Mouse (Mus musculus) left cerebral cortex, adult 2 months (tissue): ENCODE data around the gene Abcc9. TPM values are rescaled to one million over a fixed set of nuclear protein-coding genes. Genes with fewer than 3 reads are reported as not detected.
"Not testable (repeated sequence)": the region's sequence is repeated elsewhere in the genome, so short reads cannot be mapped to it uniquely, and the experiment has no call there.

Experiments
- DNase-seq, 2 experiments: peaks; one replicate each; pipeline ENCODE4 v3.0.0; 2021 to 2022; ENCODE audit warnings: low spot score in 2 of 2, mixed read lengths in 1 of 2; ENCODE audit errors: extremely low spot score in 1 of 2
- H3K27ac ChIP-seq: fragments of 200-600 bp; 2 replicates; pipeline ENCODE4 v1.8.1; 2022
- H3K4me3 ChIP-seq: fragments of 200-600 bp; 2 replicates; pipeline ENCODE4 v1.8.1; 2022
- CTCF ChIP-seq: fragments of 200-600 bp; IDR thresholded peaks from 2 replicates; pipeline ENCODE4 v1.8.1; 2022; ENCODE audit warnings: antibody characterized with exemption, mild to moderate bottlenecking, moderate library complexity
- intact Hi-C: fragments of 180-260 bp; cut with DNase I; formaldehyde crosslinking; loops from one replicate; pipeline ENCODE4 v1.15.1; 2025
- total RNA-seq, 2 experiments: library from RNA; stranded (reverse); gene quantifications; 2 replicates each; pipeline ENCODE4 v1.2.3; 2021

Gene Abcc9
- total RNA-seq, 2 experiments from 2014 or later, result 4.0 to 4.7 TPM

DNA sequence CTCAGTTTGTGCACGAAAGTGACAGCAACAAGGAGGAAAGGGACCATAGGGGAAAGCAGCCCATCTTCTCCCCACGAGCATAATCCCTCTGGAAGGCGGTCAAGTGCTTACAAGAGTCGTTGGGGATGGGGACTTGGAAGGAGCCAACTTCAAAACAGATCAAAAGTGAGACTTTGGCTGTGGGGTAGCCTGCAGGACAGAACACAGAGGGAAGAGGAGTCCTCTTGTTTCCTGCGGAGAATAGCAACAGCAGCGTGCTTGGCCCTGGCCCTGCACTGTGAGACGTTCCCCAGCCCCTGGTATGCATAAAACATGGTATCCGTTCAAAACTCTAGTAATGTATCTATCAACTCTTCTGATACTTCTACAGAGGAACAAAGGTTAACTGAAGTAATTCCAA is 1.4 kb downstream of the Abcc9 start:
- Histone ChIP-seq H3K4me3 (no peak overlapping the region), H3K27ac (no peak overlapping the region)
- intact Hi-C loops, result no loop called here
- DNase-seq, result no peak
- no peak for TF ChIP-seq CTCF

DNA sequence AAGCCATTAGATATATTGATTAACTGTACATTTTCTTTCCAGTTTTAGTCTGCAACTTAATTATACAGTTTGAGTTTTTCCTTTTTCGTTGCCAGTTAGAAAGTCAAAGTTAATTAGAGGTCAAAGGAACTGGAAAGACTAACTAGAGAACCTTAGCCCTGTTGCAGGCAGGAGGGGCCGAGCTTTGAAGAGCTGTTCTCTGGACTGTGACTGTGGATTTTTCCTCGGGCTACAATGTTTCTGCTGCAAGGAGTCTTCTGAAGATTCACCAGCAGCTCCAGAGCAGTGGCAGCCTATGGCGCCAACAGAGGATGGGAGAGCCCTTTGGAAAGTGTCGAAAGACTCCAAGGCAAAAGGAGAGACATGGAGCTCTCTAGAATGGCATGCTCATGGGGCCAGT is 10.0 kb downstream of the Abcc9 start:
- Histone ChIP-seq H3K4me3 (no peak overlapping the region), H3K27ac (no peak overlapping the region)
- no peak for TF ChIP-seq CTCF
- no peak for DNase-seq
- intact Hi-C loops, result no loop called here

DNA sequence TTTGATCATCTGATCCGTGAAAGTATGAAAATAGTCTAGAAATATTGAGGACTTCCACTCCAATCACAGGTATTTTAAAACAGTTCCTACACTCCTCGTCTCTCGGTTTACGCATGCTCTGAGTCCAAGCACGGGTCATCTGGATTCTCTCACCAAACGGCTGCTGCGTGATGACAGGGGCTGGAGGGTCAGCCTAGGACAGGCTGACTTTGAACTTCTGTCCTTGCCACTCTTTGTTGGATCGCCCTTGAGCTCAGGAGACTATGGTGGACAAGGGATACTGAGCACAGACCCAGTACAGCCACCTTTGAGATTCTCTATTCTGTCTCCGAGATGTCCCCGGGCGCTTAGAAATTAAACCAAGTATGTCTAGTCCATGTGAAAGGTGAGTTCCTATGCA is 12.4 kb downstream of the Abcc9 start:
- no peak for TF ChIP-seq CTCF
- DNase-seq, result no peak
- intact Hi-C loops, result no loop called here
- no peak overlapping the region for H3K27ac ChIP-seq
- no peak overlapping the region for H3K4me3 ChIP-seq

- no peak overlapping the region for H3K4me3 ChIP-seq
- intact Hi-C loops, result no loop called here
- no peak for TF ChIP-seq CTCF
- H3K27ac ChIP-seq, result no peak overlapping the region
- no peak for DNase-seq
Measured at GRCm38 (mm10) chr6:142682985-142683691, 19.0 kb downstream of the Abcc9 start.

GRCm38 (mm10) chr6:142670021-142670420 is 32.1 kb downstream of the Abcc9 start:
- no peak for DNase-seq
- no peak overlapping the region for H3K4me3 ChIP-seq
- no peak for TF ChIP-seq CTCF
- H3K27ac ChIP-seq, result no peak overlapping the region
- intact Hi-C loops, result no loop called here

- Histone ChIP-seq H3K4me3 (no peak overlapping the region), H3K27ac (no peak overlapping the region)
- no peak for DNase-seq
- no peak for TF ChIP-seq CTCF
- intact Hi-C loops, result no loop called here
Measured at GRCm38 (mm10) chr6:142669343-142669742, 32.8 kb downstream of the Abcc9 start.

DNA sequence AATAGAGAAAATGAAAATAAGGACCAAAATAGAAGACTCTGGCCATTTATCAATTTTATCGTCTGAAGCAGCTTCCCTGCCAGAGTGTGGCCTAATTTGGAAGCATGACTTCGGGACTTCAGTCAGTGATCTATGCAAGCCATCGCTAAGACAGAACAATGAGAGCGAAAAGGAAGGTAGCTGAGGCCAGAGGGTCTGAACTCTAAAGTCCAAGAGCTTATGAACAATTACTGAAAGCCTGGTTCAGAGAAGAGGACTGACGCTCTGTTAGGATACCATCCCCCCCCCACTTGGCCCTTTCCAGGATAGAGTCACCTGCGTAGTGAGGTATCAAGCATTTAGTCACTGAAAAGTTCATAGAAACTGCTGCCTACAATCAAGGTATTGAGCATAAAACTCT is 33.3 kb downstream of the Abcc9 start:
- no peak overlapping the region for H3K4me3 ChIP-seq
- no peak overlapping the region for H3K27ac ChIP-seq
- intact Hi-C loops, result no loop called here
- no peak for DNase-seq
- no peak for TF ChIP-seq CTCF

- Histone ChIP-seq H3K27ac (no peak overlapping the region), H3K4me3 (no peak overlapping the region)
- intact Hi-C loops, result no loop called here
- DNase-seq, result no peak
- TF ChIP-seq CTCF, result no peak
Measured at GRCm38 (mm10) chr6:142668419-142668766, 33.7 kb downstream of the Abcc9 start.

DNA sequence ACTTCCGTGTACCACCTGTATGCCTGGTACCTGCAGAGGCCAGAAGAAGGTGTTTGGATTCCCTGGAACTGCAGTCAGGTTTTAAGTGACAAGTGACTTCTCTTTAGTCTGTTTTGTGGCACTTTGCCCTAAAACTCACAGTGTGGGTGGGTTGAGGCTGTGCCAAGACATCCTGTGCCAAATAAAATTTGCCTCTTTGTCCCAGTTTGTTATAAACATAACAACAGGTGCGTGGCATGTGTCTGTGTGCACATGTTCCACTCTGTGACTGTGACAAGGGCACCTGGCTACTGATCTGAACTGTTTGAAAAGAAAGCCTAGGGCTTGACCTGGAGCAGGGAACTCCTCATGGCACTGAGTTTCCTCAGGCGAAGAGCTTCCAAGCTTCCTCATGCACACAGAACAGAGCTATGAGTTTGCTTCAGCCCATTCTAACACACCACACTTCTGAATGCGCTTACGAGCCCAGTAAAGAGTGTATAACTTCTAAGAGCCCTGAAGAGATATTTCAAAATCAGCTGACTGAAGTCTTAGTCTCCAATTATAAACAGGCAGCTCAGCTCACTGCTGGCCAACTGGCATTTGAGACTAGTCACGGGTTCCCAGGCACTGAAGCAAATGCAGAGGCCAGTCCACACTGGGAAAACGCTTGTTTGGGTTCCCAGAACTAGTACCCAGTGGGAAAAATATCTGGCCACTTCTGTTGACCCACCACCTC is 34.3 kb downstream of the Abcc9 start:
- intact Hi-C loops, result no loop called here
- no peak for DNase-seq
- Histone ChIP-seq H3K27ac (no peak overlapping the region), H3K4me3 (no peak overlapping the region)
- TF ChIP-seq CTCF, result no peak

- intact Hi-C loops, H3K27ac ChIP-seq, DNase-seq, H3K4me3 ChIP-seq: not testable (repeated sequence)
Measured at GRCm38 (mm10) chr6:142662056-142662455, 40.1 kb downstream of the Abcc9 start.

- intact Hi-C loops, result no loop called here
- Histone ChIP-seq H3K4me3 (no peak overlapping the region), H3K27ac (no peak overlapping the region)
- DNase-seq, result no peak
- TF ChIP-seq CTCF, result peak; percentile 35
Measured at GRCm38 (mm10) chr6:142659038-142659437, 43.1 kb downstream of the Abcc9 start.

- Histone ChIP-seq H3K27ac (no peak overlapping the region), H3K4me3 (no peak overlapping the region)
- intact Hi-C loops, result no loop called here
- no peak for DNase-seq
- TF ChIP-seq CTCF, result no peak
Measured at GRCm38 (mm10) chr6:142654561-142654960, 47.6 kb downstream of the Abcc9 start.

- intact Hi-C loops, result no loop called here
Measured at GRCm38 (mm10) chr6:142652175-142652574, 49.9 kb downstream of the Abcc9 start.

More at GRCm38 (mm10) chr6:142652175-142652574, 49.9 kb downstream of the Abcc9 start:
- H3K4me3 ChIP-seq, result no peak overlapping the region
- H3K27ac ChIP-seq, result no peak overlapping the region
- no peak for TF ChIP-seq CTCF
- DNase-seq, result no peak
